Mouse (Mus musculus) 3T3-L1 (cell line): Measurements from ENCODE around the gene Aspm.
A peak's percentile ranks its signal among the peaks of the same experiment; 100 is the strongest.
"Not testable (repeated sequence)": the region's sequence is repeated elsewhere in the genome, so short reads cannot be mapped to it uniquely, and the experiment has no call there.

ENCODE experiments used
- DNase-seq: peaks from one replicate; pipeline ENCODE4 v3.0.0-alpha.2; 2015; ENCODE audit warnings: low read depth, low spot score

Gene Aspm

DNA sequence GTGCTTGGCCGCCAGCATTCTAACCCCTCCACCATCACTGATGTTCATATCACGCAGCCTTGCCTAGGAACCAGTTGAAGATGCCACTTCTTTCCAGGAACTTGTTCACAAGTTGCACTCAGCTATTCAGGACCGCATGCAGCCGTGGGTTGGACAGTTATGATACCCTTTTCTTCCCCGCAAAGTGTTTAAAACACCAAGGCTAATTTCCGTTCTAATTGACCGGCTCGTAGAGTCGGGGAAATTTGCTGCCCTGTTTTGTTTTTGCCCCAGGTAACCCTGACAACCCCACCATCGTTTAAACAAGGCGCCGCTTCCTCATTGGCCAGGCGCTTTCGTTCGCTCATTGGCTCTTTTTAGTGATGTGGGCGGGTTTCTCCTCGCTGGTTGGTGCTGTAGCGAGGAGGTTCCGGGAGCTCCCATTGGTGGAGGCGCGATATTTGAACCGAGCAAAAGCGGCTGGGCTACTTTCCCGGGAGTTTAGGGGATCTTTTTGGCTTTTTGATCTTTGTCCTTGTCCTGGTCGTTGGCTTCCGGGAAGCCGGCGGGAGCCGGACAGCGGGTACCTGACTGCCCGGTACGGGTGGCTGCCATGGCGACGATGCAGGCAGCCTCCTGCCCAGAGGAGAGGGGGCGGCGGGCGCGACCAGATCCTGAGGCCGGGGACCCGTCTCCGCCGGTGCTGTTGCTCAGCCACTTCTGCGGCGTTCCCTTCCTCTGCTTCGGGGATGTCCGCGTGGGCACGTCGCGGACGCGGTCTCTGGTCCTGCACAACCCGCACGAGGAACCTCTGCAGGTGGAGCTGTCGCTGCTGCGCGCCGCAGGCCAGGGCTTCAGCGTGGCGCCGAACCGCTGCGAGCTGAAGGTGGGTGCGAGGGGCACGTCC is at the start of gene Aspm:
Gene Aspm, plus strand, starts transcription at position 433 of the 886 bp plus-strand sequence.
- DNase-seq, result peak; percentile 98

GRCm38 (mm10) chr1:139405766-139406165 is 48.8 kb upstream of the Aspm start:
- no peak for DNase-seq

DNA sequence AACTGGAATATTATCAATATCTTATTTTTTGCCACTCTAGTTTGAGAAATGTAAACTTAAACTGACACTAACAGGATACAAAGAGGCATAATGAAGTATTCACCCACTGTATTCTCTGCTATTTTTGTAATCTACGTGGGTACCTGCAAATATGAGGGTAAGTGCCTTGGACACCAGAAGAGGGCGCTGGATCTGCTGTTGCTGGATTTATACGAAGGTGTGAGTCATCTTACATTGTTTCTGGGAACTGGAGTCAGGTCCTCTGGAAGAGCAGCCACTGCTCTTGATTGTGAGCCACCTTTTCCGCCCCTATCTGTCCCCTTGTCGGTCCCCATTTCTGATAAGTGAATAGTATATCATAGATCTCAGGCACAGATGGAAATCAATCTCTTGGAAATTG is 46.9 kb upstream of the Aspm start:
- peak; percentile 37 for DNase-seq

DNA sequence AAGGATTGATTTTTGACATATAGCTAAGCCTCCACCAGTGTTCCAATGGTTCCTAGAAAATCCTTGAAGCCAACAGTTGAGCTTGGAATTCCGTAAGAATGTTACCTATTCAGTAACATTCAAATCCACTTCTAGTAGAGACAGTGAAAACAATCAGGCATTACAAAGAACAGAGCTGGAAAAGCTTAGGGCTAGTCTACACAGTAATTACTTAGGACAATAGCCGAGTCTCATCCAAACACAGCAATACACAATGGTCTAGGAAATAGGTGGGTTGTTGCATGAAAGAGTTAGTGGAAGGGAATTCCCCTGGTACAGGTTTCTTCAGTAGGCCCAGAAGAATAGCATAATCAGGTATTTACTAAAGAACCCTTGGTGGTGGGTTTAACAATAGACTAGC is 42.2 kb upstream of the Aspm start:
- not testable (repeated sequence) for DNase-seq

DNA sequence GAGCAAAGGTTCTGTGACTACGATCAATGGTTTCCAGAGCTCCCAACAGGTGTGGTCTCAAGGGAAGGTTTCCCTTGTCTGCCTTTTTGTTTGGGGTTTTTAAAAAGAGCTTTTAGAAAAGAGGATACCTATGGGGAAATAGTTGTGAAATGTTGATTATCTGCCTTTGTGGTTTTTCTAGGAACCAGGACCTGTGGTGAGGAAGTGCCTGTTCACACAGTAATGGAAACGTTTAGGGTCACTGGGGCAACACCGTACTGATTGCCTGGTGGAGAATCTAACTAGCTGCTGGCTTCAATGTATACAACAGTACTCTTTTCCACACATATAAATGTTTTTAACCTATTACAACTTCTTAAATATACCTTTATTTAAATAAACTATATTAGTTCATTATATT is 41.1 kb upstream of the Aspm start:
- no peak for DNase-seq

DNA sequence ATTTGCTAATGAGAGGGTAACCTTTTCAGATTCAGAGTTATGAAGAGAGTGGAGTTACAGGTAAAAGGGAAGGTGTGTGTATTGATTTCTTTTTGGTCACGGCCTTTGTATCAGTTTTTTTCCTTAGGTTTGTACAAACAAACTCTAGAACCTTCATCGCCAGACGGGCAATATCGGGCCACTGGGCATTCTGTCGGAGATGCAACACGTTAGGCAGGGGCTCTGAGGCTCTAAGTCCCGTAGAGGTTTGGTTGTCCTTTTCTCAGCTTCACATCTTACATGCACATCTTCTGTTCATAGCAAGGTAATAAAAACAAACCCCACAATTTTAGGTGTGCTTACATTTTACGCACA is 33.1 kb upstream of the Aspm start:
- DNase-seq, result no peak

- DNase-seq, result peak; percentile 82
Observed at GRCm38 (mm10) chr1:139421875-139422791, 32.4 kb upstream of the Aspm start, which contains the start of gene Zbtb41. Gene Zbtb41 (plus strand): TSS chr1:139422288.

- peak; percentile 64 for DNase-seq
Observed at GRCm38 (mm10) chr1:139422941-139423340, 31.6 kb upstream of the Aspm start.

GRCm38 (mm10) chr1:139423931-139424330 is 30.6 kb upstream of the Aspm start:
- DNase-seq, result peak; percentile 5

- no peak for DNase-seq
Observed at GRCm38 (mm10) chr1:139425006-139425405, 29.6 kb upstream of the Aspm start.

DNA sequence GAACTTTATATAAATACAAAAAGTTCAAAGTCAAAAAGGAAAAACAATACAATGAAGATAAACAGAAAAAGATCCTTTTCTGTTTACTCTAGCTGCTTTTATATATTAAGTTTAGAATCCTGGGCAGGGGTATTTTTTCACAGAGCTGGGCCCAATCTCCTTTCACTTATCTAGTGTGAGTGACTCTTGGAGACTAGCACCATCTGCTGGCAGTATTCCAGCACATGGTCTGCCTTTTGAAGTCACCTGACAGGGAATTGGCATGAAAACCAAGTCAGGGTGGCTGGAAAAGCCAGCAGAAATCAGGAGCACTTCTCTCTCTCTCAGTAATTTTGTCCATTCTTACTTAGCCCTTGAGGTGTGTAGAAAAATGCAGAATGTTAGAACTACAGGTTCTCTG is 16.2 kb upstream of the Aspm start:
- peak; percentile 42 for DNase-seq

DNA sequence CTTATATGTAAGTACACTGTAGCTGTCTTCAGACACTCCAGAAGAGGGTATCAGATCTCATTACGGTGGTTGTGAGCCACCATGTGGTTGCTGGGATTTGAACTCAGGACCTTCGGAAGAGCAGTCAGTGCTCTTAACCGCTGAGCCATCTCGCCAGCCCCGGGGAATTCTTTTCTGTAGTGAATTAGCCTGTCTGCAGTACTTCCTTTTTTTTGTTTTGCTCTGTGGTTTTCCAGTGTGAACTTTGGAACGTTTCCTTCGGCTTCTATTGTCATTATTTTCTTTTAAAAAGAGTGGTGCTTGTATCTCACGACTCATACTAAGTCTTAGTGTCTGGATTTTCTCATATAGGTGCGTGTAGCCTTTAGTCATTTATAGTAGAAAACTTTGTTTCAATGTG is 11.5 kb upstream of the Aspm start:
- not testable (repeated sequence) for DNase-seq

DNA sequence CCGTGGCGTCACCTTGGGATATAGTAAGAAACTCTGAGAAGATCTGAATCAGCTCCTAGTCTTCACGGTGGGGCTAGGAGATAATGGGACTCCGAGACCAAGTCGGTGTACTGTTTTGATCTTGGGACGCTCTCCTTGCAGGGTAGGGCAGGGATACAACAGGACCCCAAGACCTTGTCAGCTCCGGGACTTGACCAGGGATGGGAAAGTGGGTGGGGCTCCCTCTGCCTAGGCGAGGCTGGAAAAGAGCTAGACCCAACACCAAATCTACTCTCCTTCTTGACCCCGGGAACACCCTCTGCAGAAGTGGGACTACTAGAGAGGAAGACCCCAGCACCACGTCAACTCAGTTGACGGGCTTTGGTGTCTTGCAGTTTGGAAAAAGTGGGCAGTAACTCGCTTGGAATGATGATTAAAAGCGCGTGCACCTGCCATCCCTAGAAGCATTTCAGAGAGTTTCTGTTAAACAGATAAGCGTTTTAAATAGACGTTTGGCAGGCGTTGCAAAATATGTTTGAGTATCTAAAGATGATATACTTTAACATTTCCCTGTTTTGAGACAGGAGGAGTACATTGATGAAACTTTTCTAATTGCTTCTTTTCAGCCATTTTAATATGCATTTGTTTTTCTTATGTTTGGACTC is 776 bp downstream of the Aspm start:
- peak; percentile 54 for DNase-seq

DNA sequence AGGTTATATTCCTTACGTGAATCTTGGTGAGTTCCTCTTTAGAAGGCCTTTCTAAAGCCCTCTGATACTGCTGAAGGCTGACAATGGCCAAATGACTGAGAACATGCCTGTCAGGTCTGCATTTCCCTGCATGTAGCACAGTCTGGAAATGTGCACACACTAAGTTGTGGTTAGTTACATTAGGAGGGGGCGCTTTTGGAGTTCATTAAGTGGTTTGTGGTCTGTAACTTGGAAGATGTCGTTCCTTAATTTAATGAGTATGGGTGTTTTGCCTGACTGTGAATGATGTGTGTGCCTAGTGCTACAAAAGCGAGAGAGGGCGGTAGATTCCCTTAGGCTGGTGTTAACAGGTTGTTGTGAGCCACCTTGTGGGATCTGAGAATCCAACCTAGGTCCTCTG is 6.2 kb downstream of the Aspm start:
- DNase-seq, result no peak

DNA sequence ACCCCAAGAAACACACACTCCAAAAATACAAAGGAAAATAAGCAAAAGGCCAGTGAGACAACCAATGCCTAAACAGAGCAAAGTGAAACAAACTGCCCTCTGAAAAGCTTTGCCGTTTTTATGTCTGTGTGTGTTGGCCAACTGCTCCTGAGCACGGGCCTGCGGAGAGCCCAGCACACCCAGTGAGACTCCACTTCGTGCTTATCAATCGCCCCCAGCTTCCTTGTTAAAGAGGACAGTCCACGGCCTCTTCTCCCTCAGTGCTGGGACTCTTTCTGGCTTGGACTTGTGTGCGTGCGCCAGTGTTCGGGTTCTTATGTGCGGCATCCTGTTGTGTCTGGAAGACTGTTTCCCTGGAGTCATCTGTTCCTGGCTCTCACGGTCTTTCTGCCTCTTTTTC is 11.4 kb downstream of the Aspm start:
- no peak for DNase-seq

DNA sequence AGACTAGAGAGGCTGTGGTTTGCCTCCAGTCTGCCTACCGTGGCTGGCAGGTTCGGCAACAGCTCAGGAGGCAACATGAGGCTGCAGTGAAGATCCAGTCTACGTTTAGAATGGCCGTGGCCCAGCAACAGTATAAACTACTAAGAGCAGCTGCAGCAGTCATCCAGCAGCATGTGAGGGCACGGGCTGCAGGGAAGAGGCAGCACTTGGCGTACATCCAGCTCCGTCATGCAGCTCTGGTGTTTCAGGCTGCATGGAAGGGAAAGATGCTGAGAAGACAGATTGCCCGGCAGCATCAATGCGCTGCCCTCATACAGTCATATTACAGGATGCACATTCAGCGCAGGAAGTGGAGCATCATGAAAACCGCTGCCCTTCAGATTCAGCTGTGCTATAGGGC is 24.3 kb downstream of the Aspm start:
- no peak for DNase-seq

DNA sequence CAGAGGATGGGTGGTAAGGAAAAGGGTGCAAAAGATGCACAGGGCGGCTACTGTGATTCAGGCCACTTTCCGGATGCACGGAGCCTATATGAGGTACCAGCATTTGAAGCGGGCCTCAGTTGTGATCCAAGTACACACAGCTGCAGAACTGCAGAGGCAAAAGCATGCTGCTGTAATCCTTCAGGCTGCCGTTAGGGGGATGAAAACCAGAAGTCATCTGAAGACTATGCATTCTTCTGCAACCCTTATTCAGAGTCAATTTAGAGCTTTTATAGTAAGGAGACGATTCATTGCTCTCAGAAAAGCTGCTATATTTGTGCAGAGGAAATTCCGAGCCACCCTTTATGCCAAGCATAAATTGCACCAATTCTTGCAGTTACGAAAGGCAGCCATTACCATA is 25.7 kb downstream of the Aspm start:
- no peak for DNase-seq

DNA sequence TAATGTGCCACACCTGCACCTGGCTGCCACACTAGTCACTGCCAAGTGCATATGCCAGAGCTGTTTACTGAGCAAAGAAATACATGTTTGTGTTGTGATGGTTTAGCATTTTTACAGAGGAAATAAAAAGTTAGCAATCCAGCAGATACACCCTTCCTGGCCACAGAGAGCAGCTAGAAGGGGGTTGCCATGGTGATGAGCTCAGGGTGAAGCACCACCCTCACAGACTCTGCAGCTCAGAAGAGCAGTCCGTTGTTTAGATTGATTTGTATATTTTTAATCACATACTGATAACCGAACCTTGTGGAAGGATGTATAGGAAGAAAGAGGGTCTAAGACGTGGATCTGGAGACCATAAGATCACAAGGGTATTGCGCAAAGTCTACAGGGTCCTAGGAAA is 26.6 kb downstream of the Aspm start:
- DNase-seq, result peak; percentile 34

- no peak for DNase-seq
Observed at GRCm38 (mm10) chr1:139494630-139495029, 40.1 kb downstream of the Aspm start.

- no peak for DNase-seq
Observed at GRCm38 (mm10) chr1:139495408-139495807, 40.8 kb downstream of the Aspm start.

DNA sequence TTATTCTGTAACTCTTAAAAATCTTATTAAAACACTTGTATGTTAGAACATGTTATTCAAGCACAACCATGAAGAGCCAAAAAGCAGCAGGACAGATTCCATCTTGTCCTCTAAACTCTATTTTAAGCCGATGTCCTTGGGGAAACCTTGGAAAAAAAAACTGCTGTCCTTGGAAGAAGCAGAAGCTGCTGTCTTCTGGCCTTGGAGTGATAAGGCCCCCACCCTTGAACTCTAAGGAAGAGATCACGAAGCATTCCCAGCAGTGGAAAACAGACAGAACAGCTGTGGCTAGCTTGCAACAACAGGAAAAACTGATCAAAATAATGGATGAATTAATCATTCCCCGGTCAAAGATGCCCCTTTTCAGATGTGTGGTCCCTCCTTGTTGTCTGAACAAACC is 41.6 kb downstream of the Aspm start:
- no peak for DNase-seq

DNA sequence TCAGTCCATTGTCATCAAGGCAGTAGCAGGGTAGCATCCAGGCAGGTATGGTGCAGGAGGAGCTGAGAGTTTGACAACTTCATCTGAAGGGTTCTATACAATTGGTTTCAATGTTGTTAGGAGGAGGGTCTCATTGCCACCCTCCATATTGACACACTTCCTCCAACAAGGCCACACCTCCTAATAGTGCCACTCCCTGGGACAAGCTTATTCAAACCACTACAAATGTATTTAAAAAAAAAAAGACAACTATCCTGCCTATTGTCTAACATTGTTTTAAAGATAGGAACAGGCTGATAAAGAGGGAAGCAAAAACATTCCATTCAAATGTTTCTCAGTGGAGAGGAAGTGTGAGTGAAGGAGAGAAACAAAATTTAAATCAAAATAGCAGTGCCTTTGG is 45.2 kb downstream of the Aspm start:
- no peak for DNase-seq
